Mouse (Mus musculus): ENCODE results near the gene Lpcat4.
A peak's percentile ranks its signal among the peaks of the same experiment; 100 is the strongest.

GRCm38 (mm10) chr2:112259241-112259962 is 20.1 kb downstream of the Lpcat4 start, which contains the start of gene Nutm1:
- TF ChIP-seq POLR2A (IDR thresholded peaks at IDR 0.05; ENCODE audit: borderline replicate concordance, extremely low read depth, low read depth, low read length), result no peak
- peak; percentile 53 for TF ChIP-seq CTCF (IDR thresholded peaks at IDR 0.05; ENCODE audit: insufficient read depth, low read length)

All from lung, adult 2 months (tissue).